ENCODE assay signal across 23 mouse cellular contexts in the genomic region with DNA sequence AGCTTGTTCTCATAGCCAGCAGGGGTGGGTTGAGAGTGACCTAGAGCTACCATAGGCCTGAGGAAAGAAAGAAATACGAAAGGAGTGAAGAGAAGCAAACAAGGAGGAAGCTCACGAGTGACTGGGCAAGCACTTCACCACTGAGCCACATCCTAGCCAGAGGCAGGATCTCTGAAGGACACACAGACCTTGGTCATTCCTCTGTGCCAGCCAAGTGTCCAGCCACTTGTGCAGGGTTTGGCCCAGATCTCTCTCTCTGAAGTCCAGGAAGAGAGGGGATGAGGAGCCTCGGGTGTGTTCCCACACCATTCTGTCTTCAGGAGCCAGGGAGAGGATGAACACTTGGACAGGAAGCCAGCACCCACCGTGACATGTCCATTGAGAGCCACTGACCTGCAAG.
DNase-seq lines count a peak whose midpoint lies in the region; ATAC-seq lines count a peak whose summit lies in the region.
"Had no signal": no experiment of that assay in that cellular context is flagged by ENCODE, and none has a peak within 500 bp of the region (broad histone marks: within the 10 kb centered on the region; RNA-seq: fewer than 3 reads in every experiment).

No protein-coding gene starts in this region.

- H3K4me1 ChIP-seq in intestine, embryonic 16.5 days (ENCODE audit: control insufficient read depth, insufficient read depth, low read length): no peaks in the 10 kb centered on the region
- no peaks in the 10 kb centered on the region for H3K4me1 ChIP-seq in midbrain, embryonic 16.5 days (ENCODE audit: control insufficient read depth, insufficient read depth, low read length)
- H3K4me1 ChIP-seq: heart, embryonic 15.5 days had no signal

- H3K9me3 ChIP-seq in intestine, embryonic 16.5 days (ENCODE audit: control insufficient read depth, low read length): no peaks in the 10 kb centered on the region
- H3K9me3 ChIP-seq in midbrain, embryonic 16.5 days (replicated peaks; ENCODE audit: control insufficient read depth, low read length, poor library complexity, severe bottlenecking): no peaks in the 10 kb centered on the region
- H3K9me3 ChIP-seq: forebrain, embryonic 10.5 days; forebrain, embryonic 13.5 days; heart, embryonic 12.5 days; heart, embryonic 15.5 days had no signal

- ATAC-seq in intestine, embryonic 16.5 days: no peak
- ATAC-seq in midbrain, embryonic 16.5 days: no peak
- ATAC-seq: CD4-positive, CD25-positive, alpha-beta regulatory T cell, adult 4 months; forebrain, embryonic 13.5 days; forebrain, embryonic 16.5 days; hindbrain, postnatal 0 days; inflammation-experienced regulatory T-cells, adult 6 months had no signal

- H3K9ac ChIP-seq in intestine, embryonic 16.5 days (ENCODE audit: low read depth, low read length): no peak overlapping the region
- H3K9ac ChIP-seq in midbrain, embryonic 16.5 days (ENCODE audit: low read depth, low read length): no peak overlapping the region
- H3K9ac ChIP-seq: forebrain, embryonic 13.5 days; heart, embryonic 12.5 days; heart, embryonic 15.5 days; hindbrain, embryonic 14.5 days had no signal

- peak; percentile 31 for DNase-seq in kidney, adult 11 months
- no peak for DNase-seq in kidney, postnatal 10 days
- peak; percentile 27 for DNase-seq in ovary, adult 18-20 months (ENCODE audit: low spot score)
- no peak for DNase-seq in ovary, postnatal 36 days (ENCODE audit: low spot score)
- DNase-seq in adrenal gland, postnatal 10 days: peak; percentile 37
- peak; percentile 50 to 60 for DNase-seq in adrenal gland, postnatal 36 days
- DNase-seq: cerebellum, adult 18-20 months; cerebellum, adult 9-10 months; cerebellum, postnatal 14 days; gastrocnemius, postnatal 10 days; gastrocnemius, postnatal 36 days; heart, postnatal 36 days had no signal

- no peaks in the 10 kb centered on the region for H3K27me3 ChIP-seq in intestine, embryonic 16.5 days (replicated peaks; ENCODE audit: control insufficient read depth, insufficient read depth, low read length)
- no peaks in the 10 kb centered on the region for H3K27me3 ChIP-seq in midbrain, embryonic 16.5 days (ENCODE audit: control insufficient read depth, insufficient read depth, low read depth, low read length)
- H3K27me3 ChIP-seq: forebrain, embryonic 13.5 days had no signal

- no peak overlapping the region for H3K4me2 ChIP-seq in intestine, embryonic 16.5 days (ENCODE audit: low read depth, low read length)
- H3K4me2 ChIP-seq in midbrain, embryonic 16.5 days (ENCODE audit: low read length): no peak overlapping the region
- H3K4me2 ChIP-seq: forebrain, embryonic 13.5 days; heart, embryonic 12.5 days; heart, embryonic 15.5 days; hindbrain, embryonic 14.5 days had no signal

- no peaks in the 10 kb centered on the region for H3K36me3 ChIP-seq in intestine, embryonic 16.5 days (ENCODE audit: control insufficient read depth, insufficient read depth, low read length)
- no peaks in the 10 kb centered on the region for H3K36me3 ChIP-seq in midbrain, embryonic 16.5 days (ENCODE audit: control insufficient read depth, insufficient read depth, low read length)
- H3K36me3 ChIP-seq: forebrain, embryonic 10.5 days; heart, embryonic 12.5 days; heart, embryonic 15.5 days had no signal

- WGBS in intestine, embryonic 16.5 days: 84% methylated on average over 4 of the region's 4 CpGs
- WGBS in midbrain, embryonic 16.5 days: 84% methylated on average over 4 of the region's 4 CpGs

- no peak overlapping the region for H3K27ac ChIP-seq in intestine, embryonic 16.5 days (ENCODE audit: low read length)
- H3K27ac ChIP-seq in midbrain, embryonic 16.5 days (ENCODE audit: low read length): no peak overlapping the region
- H3K27ac ChIP-seq: forebrain, embryonic 10.5 days; forebrain, embryonic 13.5 days; heart, embryonic 15.5 days; hindbrain, embryonic 14.5 days; hindbrain, postnatal 0 days had no signal

- H3K4me3 ChIP-seq in intestine, embryonic 16.5 days (ENCODE audit: low read length): no peak overlapping the region
- no peak overlapping the region for H3K4me3 ChIP-seq in midbrain, embryonic 16.5 days (ENCODE audit: low read depth, low read length)
- H3K4me3 ChIP-seq: forebrain, embryonic 10.5 days; forebrain, embryonic 13.5 days; heart, embryonic 12.5 days; heart, embryonic 15.5 days had no signal

Comparison
In these comparisons a context has a peak if more than half of its experiments do, and no peak if none do; other contexts are left out.
1. DNase-seq: peak in kidney, adult 11 months (single experiment), ovary, adult 18-20 months (single experiment), adrenal gland, postnatal 10 days (single experiment) and adrenal gland, postnatal 36 days (2 of 2); none in kidney, postnatal 10 days (single experiment) and ovary, postnatal 36 days (single experiment).